Mouse (Mus musculus) kidney, postnatal 0 days (tissue): ENCODE measurements around the gene Tff3. TPM values are rescaled to one million over a fixed set of nuclear protein-coding genes. Genes with fewer than 3 reads are reported as not detected.

Source experiments
- ATAC-seq: fragments of 200-750 bp; cut with Nextera tagmentation; replicated peaks from 2 replicates; pipeline ENCODE4 v1.8.0; 2017; ENCODE audit warnings: low read depth, moderate number of reproducible peaks, moderate TSS enrichment, moderate library complexity; ENCODE audit not compliant: low FRiP score
- DNase-seq: peaks from one replicate; pipeline ENCODE4 v3.0.0-alpha.2; 2016; ENCODE audit warnings: low spot score
- H3K27ac ChIP-seq: fragments of 300-500 bp; sonication (generic); 2 replicates; pipeline ENCODE4 v1.5.1; 2014; ENCODE audit warnings: mild to moderate bottlenecking
- H3K27me3 ChIP-seq: fragments of 300-500 bp; sonication (generic); 2 replicates; pipeline ENCODE4 v1.6.1; 2014; ENCODE audit warnings: low read length, mixed read lengths; ENCODE audit not compliant: insufficient read depth
- H3K36me3 ChIP-seq: fragments of 300-500 bp; sonication (generic); 2 replicates; pipeline ENCODE4 v1.6.1; 2014; ENCODE audit warnings: low read length, mixed read lengths; ENCODE audit not compliant: insufficient read depth
- H3K4me1 ChIP-seq: fragments of 300-500 bp; sonication (generic); replicated peaks from 2 replicates; pipeline ENCODE4 v1.6.1; 2014; ENCODE audit warnings: antibody characterized with exemption, low read length, mixed read lengths; ENCODE audit not compliant: insufficient read depth
- H3K4me2 ChIP-seq: fragments of 300-500 bp; sonication (generic); 2 replicates; pipeline ENCODE4 v1.6.1; 2014; ENCODE audit warnings: mild to moderate bottlenecking, low read length, moderate library complexity, mixed read lengths
- H3K4me3 ChIP-seq: fragments of 300-500 bp; sonication (generic); replicated peaks from 2 replicates; pipeline ENCODE4 v1.5.1; 2014; ENCODE audit warnings: low read depth, low read length
- H3K9ac ChIP-seq: fragments of 300-500 bp; sonication (generic); 2 replicates; pipeline ENCODE4 v1.6.1; 2014; ENCODE audit warnings: low read depth, low read length
- H3K9me3 ChIP-seq: fragments of 300-500 bp; sonication (generic); replicated peaks from 2 replicates; pipeline ENCODE4 v1.6.1; 2016; ENCODE audit warnings: low read length, inconsistent platforms, mixed read lengths
- CTCF ChIP-seq: IDR thresholded peaks from 2 replicates; pipeline ENCODE4 v1.5.1; 2016; ENCODE audit warnings: antibody characterized with exemption, low read depth, mild to moderate bottlenecking, moderate library complexity
- whole genome bisulfite sequencing: fragments of 180-500 bp; shearing (Covaris S2); extraction: QIAGEN DNeasy Blood & Tissue Kit; methylation state at CpG from one replicate; pipeline ENCODE4 v1.1.7; 2014; 5-methylcytosine and 5-hydroxymethylcytosine counted together
- polyA plus RNA-seq: library from polyadenylated mRNA; unstranded; fragments of >200 nt; fragmentation: Nextera tagmentation; extraction: Ambion mirVana; gene quantifications from 2 replicates; pipeline ENCODE4 v1.2.1, GENCODE M21; 2015

Tff3 gene
- 0.52 and 1.1 TPM in 2 replicates for polyA plus RNA-seq

- ATAC-seq, result no peak
- Histone ChIP-seq H3K27me3 (no peaks in the 10 kb centered on the region), H3K4me2 (no peak within 1 kb of the TSS), H3K4me3 (no peak within 1 kb of the TSS), H3K4me1 (no peaks in the 10 kb centered on the region), H3K27ac (no peak within 1 kb of the TSS), H3K9ac (no peak within 1 kb of the TSS), H3K36me3 (no peaks in the 10 kb centered on the region), H3K9me3 (no peaks in the 10 kb centered on the region)
- WGBS, result 11% methylated on average over 2 of the region's 2 CpGs
- TF ChIP-seq CTCF, result no peak
- no peak for DNase-seq
Measured at GRCm38 (mm10) chr17:31129452-31129851, at the start of gene Tff3. Tff3 (minus strand) TSS chr17:31129646.

DNA sequence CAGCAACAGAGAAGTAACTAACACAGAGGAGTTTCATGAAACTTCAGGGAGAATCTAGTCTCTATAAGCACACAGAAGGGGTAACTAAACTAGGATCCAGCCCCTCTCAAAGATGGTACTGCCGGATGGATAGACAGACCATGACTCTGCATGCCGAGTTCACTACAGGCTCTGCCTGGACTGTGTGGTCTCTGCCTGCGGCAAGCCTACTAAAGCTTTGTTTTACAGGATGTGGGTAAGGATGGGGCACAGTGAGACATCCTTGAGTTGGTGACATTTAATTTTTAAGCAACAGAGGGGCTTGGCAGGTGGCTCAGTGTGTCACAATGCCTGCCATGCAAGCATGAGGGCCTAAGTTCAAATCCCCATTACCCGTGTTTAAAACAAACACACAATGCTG lies 46.9 kb upstream of the Tff3 start:
- H3K9ac ChIP-seq, result no peak overlapping the region
- no peaks in the 10 kb centered on the region for H3K4me1 ChIP-seq
- WGBS, result 88% methylated on average over 4 of the region's 4 CpGs
- H3K4me3 ChIP-seq, result no peak overlapping the region
- ATAC-seq (no peak), DNase-seq (no peak)
- H3K4me2 ChIP-seq, result no peak overlapping the region
- no peaks in the 10 kb centered on the region for H3K27me3 ChIP-seq
- no peak for TF ChIP-seq CTCF
- no peaks in the 10 kb centered on the region for H3K36me3 ChIP-seq
- H3K9me3 ChIP-seq, result no peaks in the 10 kb centered on the region
- no peak overlapping the region for H3K27ac ChIP-seq

DNA sequence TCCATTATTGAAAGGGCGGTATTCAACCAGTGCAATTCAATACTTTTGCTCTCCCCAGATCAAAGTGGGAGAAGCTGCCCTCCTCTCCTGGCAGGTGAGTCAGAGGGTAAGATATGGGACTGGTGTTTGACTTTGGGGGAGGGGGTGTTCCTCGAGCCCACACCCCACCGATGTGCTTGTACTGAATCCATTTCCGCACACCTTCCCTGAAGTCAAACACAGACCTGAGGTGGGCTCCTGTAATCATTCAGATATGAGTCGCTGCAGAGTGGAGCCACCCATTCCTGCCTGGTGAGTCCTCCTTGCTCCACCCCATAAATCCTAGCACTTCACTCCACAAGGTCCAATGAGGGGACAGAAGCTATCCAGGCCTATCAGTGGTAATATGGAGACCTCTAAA lies 40.4 kb upstream of the Tff3 start:
- ATAC-seq (no peak), DNase-seq (no peak)
- Histone ChIP-seq H3K4me3 (no peak overlapping the region), H3K4me1 (no peaks in the 10 kb centered on the region), H3K27ac (no peak overlapping the region), H3K4me2 (no peak overlapping the region), H3K36me3 (no peaks in the 10 kb centered on the region), H3K27me3 (no peaks in the 10 kb centered on the region), H3K9ac (no peak overlapping the region), H3K9me3 (no peaks in the 10 kb centered on the region)
- 83% methylated on average over 5 of the region's 5 CpGs for WGBS
- no peak for TF ChIP-seq CTCF

GRCm38 (mm10) chr17:31165127-31165526 lies 35.7 kb upstream of the Tff3 start, which contains the start of gene Tff1:
Tff1 (minus strand) TSS chr17:31165277.
- H3K4me1 ChIP-seq, result no peaks in the 10 kb centered on the region
- no peak within 1 kb of the TSS for H3K9ac ChIP-seq
- 80% methylated on average over 6 of the region's 6 CpGs for WGBS
- no peak within 1 kb of the TSS for H3K27ac ChIP-seq
- H3K9me3 ChIP-seq, result no peaks in the 10 kb centered on the region
- no peak within 1 kb of the TSS for H3K4me3 ChIP-seq
- H3K27me3 ChIP-seq, result no peaks in the 10 kb centered on the region
- DNase-seq (no peak), ATAC-seq (no peak)
- no peaks in the 10 kb centered on the region for H3K36me3 ChIP-seq
- TF ChIP-seq CTCF, result no peak
- no peak within 1 kb of the TSS for H3K4me2 ChIP-seq

DNA sequence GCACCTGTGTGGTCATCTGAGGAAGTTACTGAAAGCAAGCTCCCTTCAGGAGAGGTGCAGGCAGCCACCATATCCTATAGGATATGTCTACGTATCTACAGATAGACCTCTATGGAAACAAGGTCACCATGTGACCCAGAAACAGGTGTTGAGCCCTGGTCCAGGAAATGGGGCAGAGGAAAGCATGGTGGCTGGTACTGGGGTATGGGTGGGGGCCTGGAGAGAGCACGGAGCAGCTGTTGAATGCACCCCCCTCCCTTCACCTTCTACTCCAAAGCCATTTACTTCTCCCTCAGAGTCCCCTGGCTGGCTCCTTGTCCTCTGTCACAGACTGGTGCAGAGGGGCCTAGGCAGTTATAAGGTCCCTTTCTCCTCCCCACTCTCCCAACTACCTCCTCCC lies 34.4 kb upstream of the Tff3 start:
- H3K27ac ChIP-seq, result no peak overlapping the region
- no peak overlapping the region for H3K4me3 ChIP-seq
- no peak overlapping the region for H3K4me2 ChIP-seq
- 78% methylated on average over 2 of the region's 2 CpGs for WGBS
- H3K4me1 ChIP-seq, result no peaks in the 10 kb centered on the region
- ATAC-seq (no peak), DNase-seq (no peak)
- no peaks in the 10 kb centered on the region for H3K9me3 ChIP-seq
- H3K27me3 ChIP-seq, result no peaks in the 10 kb centered on the region
- no peaks in the 10 kb centered on the region for H3K36me3 ChIP-seq
- no peak for TF ChIP-seq CTCF
- H3K9ac ChIP-seq, result no peak overlapping the region

GRCm38 (mm10) chr17:31162607-31163006 lies 33.2 kb upstream of the Tff3 start:
- Histone ChIP-seq H3K4me2 (no peak overlapping the region), H3K4me3 (no peak overlapping the region), H3K9ac (no peak overlapping the region), H3K9me3 (no peaks in the 10 kb centered on the region), H3K4me1 (no peaks in the 10 kb centered on the region), H3K36me3 (no peaks in the 10 kb centered on the region), H3K27me3 (no peaks in the 10 kb centered on the region), H3K27ac (no peak overlapping the region)
- DNase-seq, result no peak
- no peak for ATAC-seq
- WGBS, result 69% methylated on average over 12 of the region's 12 CpGs
- TF ChIP-seq CTCF, result no peak

DNA sequence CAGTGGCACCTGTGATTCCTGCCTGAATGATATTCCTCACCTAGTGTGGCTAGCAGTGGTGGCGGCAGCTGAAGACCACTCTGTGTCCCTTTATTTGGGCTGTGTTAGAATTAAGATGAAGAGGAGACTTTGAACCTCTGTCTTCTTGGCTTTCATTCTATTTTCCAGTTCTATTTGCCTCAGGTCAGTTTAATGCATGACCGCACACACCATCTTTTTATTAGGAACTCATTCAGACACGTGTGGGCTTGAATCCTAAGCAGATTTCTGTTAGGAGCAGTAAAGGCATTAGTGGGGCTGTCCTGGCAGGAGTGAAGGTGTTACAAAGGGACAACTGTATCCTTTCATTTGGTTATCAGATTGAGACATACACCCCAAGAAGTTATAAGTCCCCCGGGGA lies 30.8 kb upstream of the Tff3 start:
- TF ChIP-seq CTCF, result no peak
- Histone ChIP-seq H3K4me1 (no peaks in the 10 kb centered on the region), H3K27ac (no peak overlapping the region), H3K9me3 (no peaks in the 10 kb centered on the region), H3K4me2 (no peak overlapping the region), H3K4me3 (no peak overlapping the region), H3K27me3 (no peaks in the 10 kb centered on the region), H3K36me3 (no peaks in the 10 kb centered on the region), H3K9ac (no peak overlapping the region)
- DNase-seq (no peak), ATAC-seq (no peak)
- WGBS, result 64% methylated on average over 4 of the region's 4 CpGs
